Mouse (Mus musculus) spleen, adult 2 months (tissue): ENCODE results near the gene Gna12.

Experiments
- CTCF ChIP-seq: fragments of 200-500 bp; IDR thresholded peaks from 2 replicates; pipeline ENCODE4 v1.5.1; 2011; ENCODE audit warnings: mild to moderate bottlenecking, inconsistent platforms; ENCODE audit not compliant: insufficient read depth, insufficient read length, insufficient replicate concordance; ENCODE audit errors: extremely low read depth
- POLR2A ChIP-seq: fragments of 200-500 bp; IDR thresholded peaks from 2 replicates; pipeline ENCODE4 v1.6.1; 2011; ENCODE audit warnings: low read depth, low read length, inconsistent platforms

GRCm38 (mm10) chr5:140827896-140828295 is 2.3 kb downstream of the Gna12 start:
- TF ChIP-seq CTCF (no peak), POLR2A (no peak)
